Mouse (Mus musculus) CH12.LX (cell line): ENCODE results near the gene Sema3a.

Experiments used
- CHD2 ChIP-seq: IDR thresholded peaks from 2 replicates; pipeline ENCODE4 v1.6.1; 2011; ENCODE audit warnings: low read length, improper control_type of control experiment
- CTCF ChIP-seq, 2 experiments: IDR thresholded peaks in 1 of 2; conservative IDR thresholded peaks in 1 of 2; 2 replicates each; pipeline ENCODE4 v1.5.1; 2011 to 2012; ENCODE audit warnings: low read depth in 2 of 2, low read length in 2 of 2, improper control_type of control experiment in 1 of 2, inconsistent platforms in 1 of 2, mild to moderate bottlenecking in 1 of 2, moderate library complexity in 1 of 2
- E2F4 ChIP-seq: IDR thresholded peaks from 2 replicates; pipeline ENCODE4 v1.6.1; 2011; ENCODE audit warnings: low read depth, low read length, improper control_type of control experiment; ENCODE audit not compliant: insufficient replicate concordance
- KAT2A ChIP-seq: IDR thresholded peaks from 2 replicates; pipeline ENCODE4 v1.6.1; 2012; ENCODE audit warnings: low read length, improper control_type of control experiment, inconsistent platforms; ENCODE audit not compliant: insufficient replicate concordance
- PAX5 ChIP-seq: IDR thresholded peaks from 2 replicates; pipeline ENCODE4 v1.6.1; 2012; ENCODE audit warnings: low read length, inconsistent platforms, mixed read lengths
- RCOR1 ChIP-seq: conservative IDR thresholded peaks from 2 replicates; pipeline ENCODE4 v1.6.1; 2012; ENCODE audit warnings: low read depth, mild to moderate bottlenecking, inconsistent platforms, low read length, improper control_type of control experiment
- ZC3H11A ChIP-seq: IDR thresholded peaks from 2 replicates; pipeline ENCODE4 v1.6.1; 2012; ENCODE audit warnings: low read depth, mild to moderate bottlenecking, inconsistent platforms, low read length, improper control_type of control experiment
- ZNF384 ChIP-seq: IDR thresholded peaks from 2 replicates; pipeline ENCODE4 v1.6.1; 2012; ENCODE audit warnings: low read depth, low read length, improper control_type of control experiment, inconsistent platforms

DNA sequence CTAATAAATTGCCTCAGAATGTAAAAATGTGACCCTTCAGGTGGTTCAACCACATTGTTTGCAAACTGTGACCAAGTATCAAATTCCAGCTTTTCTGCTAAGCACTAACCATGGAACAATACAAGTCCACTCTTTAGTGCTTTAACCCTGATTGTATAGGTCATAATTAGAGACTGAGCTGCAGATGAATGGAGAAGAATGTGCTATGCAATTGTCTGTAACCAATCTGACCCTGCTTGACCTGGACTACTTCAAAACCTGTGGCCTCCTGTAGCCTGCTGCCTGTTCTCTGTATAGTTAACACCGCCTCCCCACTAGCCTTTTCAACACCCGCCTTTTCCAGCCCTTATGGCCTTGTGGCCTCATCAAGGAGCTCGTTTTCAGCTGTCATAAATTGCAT, 72.7 kb downstream of the Sema3a start:
- TF ChIP-seq ZC3H11A (no peak), CTCF (conservative IDR thresholded peaks at IDR 0.05 in 1 of 2, IDR thresholded peaks at IDR 0.05 in 1 of 2; ENCODE audit: low read depth in 2 of 2, low read length in 2 of 2) (no peak), RCOR1 (no peak), CHD2 (no peak), ZNF384 (no peak), PAX5 (no peak), KAT2A (no peak), E2F4 (no peak)
